Mouse (Mus musculus) macrophage (primary cell): ENCODE measurements around the gene Yy1. TPM values are rescaled to one million over a fixed set of nuclear protein-coding genes. Genes with fewer than 3 reads are reported as not detected.

Experiments used
- H3K27ac ChIP-seq: fragments of 350-480 bp; formaldehyde crosslinking; 2 replicates; pipeline ENCODE4 v1.9.0; 2021
- H3K36me3 ChIP-seq: fragments of 350-480 bp; formaldehyde crosslinking; 2 replicates; pipeline ENCODE4 v1.9.0; 2021; ENCODE audit errors: inconsistent target
- H3K4me3 ChIP-seq: fragments of 350-480 bp; formaldehyde crosslinking; 2 replicates; pipeline ENCODE4 v1.9.0; 2021; ENCODE audit errors: inconsistent target
- H3K79me2 ChIP-seq: fragments of 350-480 bp; formaldehyde crosslinking; 2 replicates; pipeline ENCODE4 v1.9.0; 2021; ENCODE audit errors: inconsistent target
- WGBS: methylation state at CpG from one replicate; pipeline ENCODE4 v1.1.7; 2026; ENCODE audit warnings: inconsistent platforms; ENCODE audit not compliant: missing documents; 5-methylcytosine and 5-hydroxymethylcytosine counted together
- polyA plus RNA-seq: library from polyadenylated mRNA; stranded (reverse); fragments of 250-400 nt; gene quantifications from 3 replicates; pipeline ENCODE4 v1.2.4, GENCODE M21; 2018; ENCODE audit warnings: inconsistent platforms

Gene Yy1
- polyA plus RNA-seq, 1 experiment from 2014 or later = 61.1 TPM

DNA sequence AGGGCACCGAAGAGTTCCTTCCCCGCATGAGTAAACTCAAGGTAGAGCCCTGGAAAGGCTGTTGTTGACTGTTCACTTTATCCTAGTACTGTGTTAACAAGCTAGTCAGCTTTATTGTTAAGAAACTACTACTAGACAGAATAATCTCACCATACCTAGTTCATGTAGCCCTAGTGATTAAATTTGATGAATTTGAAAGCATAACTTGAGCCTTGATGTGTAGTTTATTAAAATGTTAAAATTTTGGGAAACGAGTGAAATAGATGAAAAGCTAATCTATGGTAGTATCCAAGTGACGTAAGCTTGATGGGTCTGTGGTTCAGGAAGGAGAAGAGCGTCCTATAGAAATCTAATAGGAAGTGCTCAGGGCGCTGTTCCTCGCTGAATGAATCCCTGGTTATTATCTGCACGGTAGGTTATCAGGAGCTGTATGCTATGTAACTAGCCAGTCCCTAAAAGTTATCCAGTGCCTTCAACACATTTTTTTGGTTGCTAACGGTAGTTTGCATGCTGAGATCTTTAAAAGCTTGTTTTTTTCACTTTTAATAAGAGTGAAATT is 2.3 kb downstream of the Yy1 start:
- Histone ChIP-seq H3K27ac (peak overlapping the region; percentile 76), H3K4me3 (peak overlapping the region; percentile 74), H3K36me3 (no peaks in the 10 kb centered on the region), H3K79me2 (peaks cover 75% of the 10 kb centered on the region)
- WGBS = 5% methylated on average over 9 of the region's 9 CpGs

DNA sequence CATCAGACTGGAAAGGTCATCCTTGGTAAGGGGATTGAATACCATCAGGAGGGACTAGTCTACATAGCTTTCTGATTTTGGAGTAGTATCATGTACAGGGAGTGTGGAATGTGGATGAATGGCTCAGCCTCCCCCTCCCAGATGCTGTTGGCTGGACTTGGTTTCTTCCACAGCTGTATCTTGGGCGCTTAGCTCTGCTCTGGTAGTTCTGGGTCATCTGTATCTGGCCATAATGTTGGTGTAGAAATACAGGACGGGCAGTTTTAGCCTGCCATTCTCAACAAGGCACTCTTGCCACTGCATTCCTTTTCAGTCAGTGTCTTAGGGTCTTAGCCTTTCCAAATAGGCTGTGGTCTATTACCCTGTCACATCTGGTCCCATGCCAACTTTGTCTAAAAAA is 8.8 kb downstream of the Yy1 start:
- no peak overlapping the region for H3K27ac ChIP-seq

DNA sequence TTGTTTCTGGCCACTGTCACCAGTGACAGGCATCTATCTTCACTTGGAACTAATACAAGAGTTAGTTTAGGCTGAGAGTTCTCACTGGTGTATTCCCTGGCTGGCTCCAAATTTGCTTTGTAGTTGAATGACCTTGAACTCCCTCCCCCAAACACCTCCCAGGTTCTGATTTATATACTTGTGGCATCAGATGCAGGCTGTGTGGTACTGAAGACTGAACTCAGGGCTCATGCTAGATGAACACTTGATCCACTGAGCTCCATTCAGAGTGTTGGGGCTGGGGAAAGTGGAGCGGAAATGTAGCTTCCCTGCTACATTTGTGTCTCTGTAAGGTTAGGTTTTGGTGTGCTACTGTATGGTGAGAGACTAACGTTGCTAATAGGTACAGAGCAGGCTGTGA is 11.6 kb downstream of the Yy1 start:
- peaks cover 7% of the 10 kb centered on the region; the same call in 1 of the 2 replicates for H3K36me3 ChIP-seq
- WGBS = 91% methylated on average over 2 of the region's 2 CpGs

More for the DNA sequence above, 8.8 kb downstream of the Yy1 start:
- peaks cover under 1% of the 10 kb centered on the region; the same call in 1 of the 2 replicates for H3K36me3 ChIP-seq
- H3K79me2 ChIP-seq = peaks cover 100% of the 10 kb centered on the region
- 96% methylated on average over 2 of the region's 2 CpGs for WGBS
- no peak overlapping the region for H3K4me3 ChIP-seq

DNA sequence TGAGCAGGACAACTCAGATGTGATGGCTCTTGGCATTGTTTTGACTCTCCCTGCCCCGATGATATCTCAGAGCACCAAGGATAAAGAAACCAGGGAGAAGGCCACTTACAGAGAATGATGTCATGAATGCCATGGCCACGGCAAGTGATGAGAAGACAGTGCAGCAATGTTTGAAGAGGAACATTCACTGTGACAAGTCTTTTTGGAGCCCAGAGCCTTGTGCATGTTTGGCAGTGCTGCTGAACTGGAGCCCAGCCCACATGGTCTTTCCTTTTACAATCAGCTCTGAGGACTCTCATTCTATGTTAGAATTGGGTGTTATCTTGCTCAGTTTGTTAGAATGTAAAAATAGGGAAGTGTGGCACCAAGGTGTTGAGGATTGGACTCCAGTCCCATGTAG is 15.7 kb downstream of the Yy1 start:
- peaks cover 10% of the 10 kb centered on the region; the same call in 1 of the 2 replicates for H3K36me3 ChIP-seq
- 87% methylated on average over 2 of the region's 2 CpGs for WGBS
- H3K4me3 ChIP-seq = no peak overlapping the region
- peaks cover 100% of the 10 kb centered on the region for H3K79me2 ChIP-seq
- no peak overlapping the region for H3K27ac ChIP-seq

More for the DNA sequence above, 11.6 kb downstream of the Yy1 start:
- Histone ChIP-seq H3K4me3 (no peak overlapping the region), H3K27ac (no peak overlapping the region), H3K79me2 (peaks cover 100% of the 10 kb centered on the region)

DNA sequence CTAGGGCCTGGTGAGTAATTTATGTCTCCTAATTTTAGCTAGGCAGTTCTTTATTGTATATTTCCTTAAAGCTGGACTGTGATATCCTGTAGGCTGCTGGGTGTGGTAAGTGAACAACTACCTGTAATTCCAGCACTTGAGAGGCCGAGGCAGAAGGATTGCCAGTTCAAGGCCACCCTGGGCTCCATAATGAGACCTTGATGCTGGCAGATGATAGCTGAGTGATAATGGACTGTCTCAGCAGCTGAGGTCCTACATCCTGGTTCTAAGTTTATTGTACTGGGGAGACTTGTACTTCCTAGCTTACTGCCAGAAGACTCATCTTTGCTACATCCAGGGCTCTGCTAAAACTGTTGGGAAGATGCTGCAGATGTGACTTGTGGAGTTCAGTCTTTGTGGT is 17.0 kb downstream of the Yy1 start:
- Histone ChIP-seq H3K27ac (no peak overlapping the region), H3K36me3 (peaks cover 23% of the 10 kb centered on the region)
- WGBS = 67% methylated on average over 1 of the region's 1 CpGs

DNA sequence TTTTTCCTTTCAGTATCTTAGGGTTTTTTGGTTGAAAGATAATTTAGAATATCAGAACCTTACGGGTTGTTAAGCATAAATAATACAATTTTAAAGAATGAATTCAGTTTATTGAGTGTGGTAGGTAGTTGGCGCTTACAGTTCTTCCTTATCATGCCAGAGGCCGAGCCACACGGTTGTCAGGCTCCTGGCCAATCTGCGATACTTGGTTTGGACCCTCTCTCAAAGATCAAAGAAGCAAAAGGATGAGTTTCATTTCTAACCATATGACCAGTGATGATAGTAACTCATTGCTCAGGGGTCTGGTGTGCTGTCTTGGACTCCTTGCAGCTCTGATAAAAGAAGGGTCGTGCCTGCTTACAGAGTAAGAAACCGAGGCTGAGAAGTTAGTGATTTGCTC is 17.5 kb downstream of the Yy1 start:
- peaks cover 28% of the 10 kb centered on the region for H3K36me3 ChIP-seq
- peaks cover 100% of the 10 kb centered on the region for H3K79me2 ChIP-seq
- no peak overlapping the region for H3K4me3 ChIP-seq
- WGBS = 85% methylated on average over 7 of the region's 7 CpGs
- H3K27ac ChIP-seq = no peak overlapping the region

More for the DNA sequence above, 17.0 kb downstream of the Yy1 start:
- Histone ChIP-seq H3K79me2 (peaks cover 100% of the 10 kb centered on the region), H3K4me3 (no peak overlapping the region)

DNA sequence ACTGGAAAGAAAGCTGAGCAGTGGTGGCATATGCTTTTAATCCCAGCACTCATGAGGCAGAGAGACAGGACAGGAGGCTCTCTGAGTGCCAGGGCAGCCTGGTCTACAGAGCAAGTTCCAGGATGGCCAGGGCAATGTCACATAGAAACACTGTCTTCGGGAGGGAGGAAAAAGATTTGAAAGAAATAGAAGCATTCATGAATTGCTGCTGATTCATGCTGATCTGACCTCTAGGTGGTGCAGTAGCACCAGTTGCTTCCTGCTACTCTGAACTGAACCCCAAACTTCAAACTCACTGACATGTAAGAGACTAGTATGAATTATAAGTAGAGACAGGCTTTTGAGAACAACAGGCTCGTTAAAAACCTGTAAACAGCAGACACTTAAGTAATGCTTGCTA is 18.4 kb downstream of the Yy1 start:
- no peak overlapping the region for H3K27ac ChIP-seq
- peaks cover 100% of the 10 kb centered on the region for H3K79me2 ChIP-seq
- H3K4me3 ChIP-seq = no peak overlapping the region
- 10% methylated on average over 2 of the region's 2 CpGs for WGBS
- H3K36me3 ChIP-seq = peaks cover 31% of the 10 kb centered on the region

DNA sequence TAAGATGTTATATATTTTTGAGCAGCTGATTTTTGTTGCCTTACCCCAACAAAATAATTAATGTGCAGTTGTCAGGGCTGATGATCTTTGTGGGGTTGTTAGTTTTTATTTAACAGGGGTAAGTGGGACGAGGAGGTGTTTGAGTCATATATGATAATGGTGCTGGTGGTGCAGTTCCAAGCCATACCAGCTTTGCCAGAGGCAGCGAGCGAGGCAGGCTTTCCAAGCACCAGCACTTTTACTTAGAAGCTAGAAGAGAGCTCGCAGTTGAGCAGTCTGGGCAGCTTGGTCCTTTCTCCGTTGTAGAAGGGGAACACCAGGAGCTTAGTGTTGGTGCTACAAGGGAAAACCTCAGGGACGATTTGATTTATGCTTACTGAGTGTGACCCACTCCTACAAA is 19.7 kb downstream of the Yy1 start:
- 83% methylated on average over 5 of the region's 6 CpGs for WGBS
- H3K36me3 ChIP-seq = peaks cover 34% of the 10 kb centered on the region
- no peak overlapping the region for H3K4me3 ChIP-seq
- peaks cover 100% of the 10 kb centered on the region for H3K79me2 ChIP-seq
- no peak overlapping the region for H3K27ac ChIP-seq

DNA sequence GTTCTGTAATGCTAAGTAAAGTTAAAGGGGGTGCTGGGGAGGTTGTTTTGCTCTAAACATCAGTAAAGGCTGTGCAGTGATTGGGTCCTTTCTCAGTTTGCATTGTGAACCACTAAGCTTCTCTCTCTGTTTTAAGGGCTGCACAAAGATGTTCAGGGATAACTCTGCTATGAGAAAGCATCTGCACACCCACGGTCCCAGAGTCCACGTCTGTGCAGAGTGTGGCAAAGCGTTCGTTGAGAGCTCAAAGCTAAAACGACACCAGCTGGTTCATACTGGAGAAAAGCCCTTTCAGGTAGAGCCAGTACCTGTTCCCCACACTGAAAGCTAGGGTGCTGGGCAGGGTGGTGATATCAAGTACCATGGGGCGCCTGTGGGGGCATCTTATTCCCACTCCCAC is 21.7 kb downstream of the Yy1 start:
- 91% methylated on average over 6 of the region's 6 CpGs for WGBS
- Histone ChIP-seq H3K36me3 (peaks cover 37% of the 10 kb centered on the region), H3K79me2 (peaks cover 100% of the 10 kb centered on the region), H3K4me3 (no peak overlapping the region), H3K27ac (no peak overlapping the region)

DNA sequence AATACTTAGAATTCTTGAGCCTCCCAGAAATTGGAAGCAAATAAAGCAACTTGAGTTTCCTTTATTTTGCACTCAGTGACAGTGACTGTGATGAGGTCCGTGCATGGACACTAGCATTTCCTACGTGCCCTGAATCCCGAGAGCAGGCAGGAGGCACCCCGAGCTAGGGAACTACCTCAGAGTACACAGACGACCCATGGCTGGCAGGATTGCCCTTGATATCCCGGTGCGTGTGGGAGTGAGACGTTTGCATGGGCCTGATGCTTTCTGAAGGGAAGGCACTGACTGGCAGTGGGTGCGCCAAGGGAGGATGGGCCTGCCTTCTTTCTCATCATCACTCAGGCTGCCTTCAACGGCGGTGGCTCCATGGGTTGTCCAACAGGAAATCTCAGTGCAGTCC is 23.8 kb downstream of the Yy1 start:
- whole genome bisulfite sequencing = 94% methylated on average over 11 of the region's 11 CpGs
- no peak overlapping the region for H3K27ac ChIP-seq
- H3K36me3 ChIP-seq = peaks cover 37% of the 10 kb centered on the region
- no peak overlapping the region for H3K4me3 ChIP-seq
- peaks cover 100% of the 10 kb centered on the region for H3K79me2 ChIP-seq

DNA sequence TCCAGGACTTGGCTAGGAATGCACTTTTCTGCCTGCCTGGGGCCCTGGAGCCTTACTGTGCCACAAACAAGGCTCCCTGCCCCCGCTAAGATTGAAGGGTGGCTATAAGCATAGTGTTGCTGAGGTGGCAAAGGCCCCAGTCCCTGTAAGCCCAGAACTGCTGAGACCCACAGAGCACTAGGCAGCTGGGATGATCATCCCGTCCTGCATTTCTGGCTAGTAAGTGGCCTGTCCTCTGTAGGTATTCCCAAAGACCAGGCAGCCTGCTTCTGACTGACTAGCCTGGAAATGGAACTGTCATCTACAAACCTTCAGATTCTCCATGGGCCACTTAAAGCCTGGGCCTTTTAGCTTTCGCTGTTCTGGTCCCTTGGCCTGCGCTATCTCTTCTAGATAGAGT is 27.7 kb downstream of the Yy1 start:
- Histone ChIP-seq H3K4me3 (no peak overlapping the region), H3K36me3 (peaks cover 15% of the 10 kb centered on the region), H3K27ac (no peak overlapping the region), H3K79me2 (peaks cover 71% of the 10 kb centered on the region)
- WGBS = 97% methylated on average over 3 of the region's 4 CpGs

DNA sequence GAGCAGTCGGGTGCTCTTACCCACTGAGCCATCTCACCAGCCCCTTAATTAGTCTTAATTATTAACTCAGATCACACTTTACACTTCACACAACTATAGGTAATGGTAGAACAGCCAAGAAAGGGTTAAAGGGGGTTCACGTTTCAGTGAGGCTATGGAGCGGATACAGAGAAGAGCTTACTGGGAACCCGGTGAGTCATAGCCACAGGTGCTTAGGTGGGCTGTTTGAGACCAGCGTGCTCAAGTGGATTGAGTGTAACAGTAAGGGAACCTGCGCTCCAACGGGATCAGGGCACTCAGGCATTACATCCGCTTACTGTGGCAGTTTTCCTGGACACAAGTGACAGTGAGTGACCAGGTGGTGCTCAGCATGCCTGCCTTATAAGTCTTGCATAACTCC is 30.3 kb downstream of the Yy1 start:
- Histone ChIP-seq H3K79me2 (peaks cover 45% of the 10 kb centered on the region), H3K4me3 (no peak overlapping the region), H3K36me3 (no peaks in the 10 kb centered on the region), H3K27ac (no peak overlapping the region)
- WGBS = 90% methylated on average over 7 of the region's 8 CpGs

DNA sequence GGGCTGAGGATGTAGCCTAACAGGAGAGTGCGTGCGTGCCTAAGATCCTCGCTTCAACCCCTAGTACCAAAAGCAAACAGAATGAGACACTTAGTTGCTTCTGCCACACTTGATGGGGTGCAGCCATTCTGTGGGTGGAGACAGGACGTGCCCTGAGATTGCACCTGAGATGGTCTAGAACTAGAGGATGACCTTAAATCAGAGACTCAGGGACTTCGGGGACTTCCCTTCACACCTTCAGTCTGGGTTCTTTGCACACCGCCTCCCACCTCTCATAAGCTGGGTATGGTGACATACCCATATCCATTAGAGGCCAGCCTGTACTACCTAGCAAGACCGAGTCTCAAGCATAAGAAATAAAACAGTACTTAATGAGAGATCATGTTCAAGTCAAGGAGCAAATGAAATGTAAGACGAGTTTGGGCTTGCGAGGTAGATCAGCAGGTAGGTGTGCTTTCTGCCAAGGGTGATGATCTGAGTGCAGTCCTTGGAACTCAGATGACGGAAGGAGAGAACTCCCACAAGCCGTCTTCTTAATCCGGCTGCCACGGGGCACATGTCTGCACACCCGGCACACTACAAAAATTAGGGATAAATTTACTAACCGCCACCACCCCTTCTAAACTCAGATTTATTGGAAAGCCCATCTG is 31.6 kb downstream of the Yy1 start:
- Histone ChIP-seq H3K4me3 (no peak overlapping the region), H3K36me3 (no peaks in the 10 kb centered on the region), H3K79me2 (peaks cover 32% of the 10 kb centered on the region), H3K27ac (no peak overlapping the region)
- 94% methylated on average over 14 of the region's 15 CpGs for WGBS

DNA sequence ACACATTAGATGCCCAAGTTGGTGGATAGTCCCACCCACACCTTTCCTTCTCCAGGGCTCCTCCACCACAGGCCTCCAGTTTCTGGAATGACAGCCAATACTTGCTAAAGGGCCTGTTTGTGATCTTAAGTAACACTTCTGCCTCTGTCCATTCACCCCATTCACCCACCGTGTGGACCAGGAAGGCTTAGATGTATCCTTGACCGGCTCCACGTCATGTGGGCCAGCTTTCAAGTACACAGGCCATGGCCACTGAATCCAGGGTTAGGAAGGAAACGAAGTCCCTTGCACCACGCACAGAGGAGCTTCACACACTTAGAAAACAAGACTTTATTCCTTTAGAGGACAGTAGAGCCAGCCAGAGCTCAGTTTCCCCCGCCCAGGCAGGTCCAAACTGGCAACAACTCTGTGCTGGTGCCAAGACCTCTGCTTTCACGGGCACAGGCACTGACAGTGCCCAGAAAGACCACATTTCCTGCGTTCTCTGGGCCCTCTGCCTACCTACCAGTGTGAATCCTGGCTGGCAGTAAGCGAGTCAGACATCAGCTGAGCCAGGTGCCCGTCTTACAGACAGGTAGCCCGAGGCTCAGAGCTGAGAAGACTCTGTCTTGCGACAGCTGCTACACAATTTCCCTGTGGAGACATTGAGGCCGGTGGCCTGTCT is 32.9 kb downstream of the Yy1 start:
- Histone ChIP-seq H3K36me3 (no peaks in the 10 kb centered on the region), H3K79me2 (peaks cover 18% of the 10 kb centered on the region), H3K4me3 (no peak overlapping the region), H3K27ac (no peak overlapping the region)
- WGBS = 90% methylated on average over 13 of the region's 13 CpGs

DNA sequence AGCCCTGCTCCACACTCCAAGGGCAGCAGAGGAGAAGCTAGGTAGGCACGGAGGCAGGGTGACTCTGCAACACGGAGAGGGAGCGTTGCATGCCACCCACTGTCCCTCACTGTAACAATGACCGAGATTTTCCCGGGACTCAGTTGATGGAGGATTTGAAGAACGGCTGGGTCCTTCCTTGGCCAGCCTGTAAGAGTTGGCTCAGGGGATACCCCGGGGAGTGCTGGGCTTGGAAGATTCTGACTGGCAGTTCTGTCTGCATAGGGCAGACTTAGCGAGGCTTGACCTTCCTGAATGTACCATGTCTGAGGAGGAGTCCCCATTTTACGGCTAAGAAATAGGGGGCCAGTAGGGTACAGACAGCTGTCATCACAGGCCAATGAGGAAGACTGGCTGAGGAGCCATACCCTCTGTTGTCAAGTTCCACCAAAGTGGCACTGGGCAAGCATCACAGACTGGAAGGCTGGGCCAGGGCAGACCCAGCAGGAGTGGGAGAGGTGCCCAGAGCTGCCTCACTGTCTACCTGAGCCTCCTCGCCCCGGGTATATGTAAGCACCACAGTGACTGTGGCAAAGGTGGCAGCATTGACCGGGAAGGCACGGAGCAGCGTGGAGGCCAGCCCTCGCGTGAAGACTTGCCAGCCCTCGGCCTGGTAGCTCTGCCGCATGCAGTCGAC is 33.6 kb downstream of the Yy1 start:
- Histone ChIP-seq H3K79me2 (peaks cover 11% of the 10 kb centered on the region; the same call in 1 of the 2 replicates), H3K36me3 (no peaks in the 10 kb centered on the region), H3K4me3 (no peak overlapping the region), H3K27ac (no peak overlapping the region)
- WGBS = 95% methylated on average over 19 of the region's 19 CpGs
